Mouse (Mus musculus): Measurements from ENCODE around the gene Grid1.

DNA sequence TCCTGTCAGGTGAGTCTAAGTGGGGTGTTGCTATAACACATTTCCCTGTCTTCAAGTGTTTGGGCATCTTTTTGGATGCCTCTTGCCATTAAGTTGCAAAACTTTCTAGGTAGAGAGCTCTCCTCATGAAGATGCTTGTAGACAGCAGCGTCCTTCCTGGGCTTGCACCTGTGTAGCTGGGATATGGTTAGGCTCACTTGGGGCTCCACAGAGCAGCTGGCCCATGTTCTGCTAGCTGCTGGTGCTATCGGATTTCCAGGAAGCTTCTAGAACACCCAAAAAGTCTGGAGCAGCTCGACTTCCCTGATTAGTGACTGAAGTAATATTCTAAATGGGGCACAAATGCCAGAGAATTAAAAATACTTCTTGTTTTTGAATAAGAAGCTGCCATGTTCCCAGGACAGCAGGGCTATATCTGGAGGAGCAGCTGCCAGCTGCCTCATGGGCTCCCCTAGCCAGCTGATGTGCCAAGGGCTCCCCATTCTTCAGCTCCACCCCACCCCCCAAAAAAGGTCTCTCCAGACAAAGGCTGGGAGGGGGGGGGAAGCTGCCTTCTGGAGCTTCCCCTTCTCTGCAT lies 333.9 kb downstream of the Grid1 start:
- no peak for TF ChIP-seq CTCF (IDR thresholded peaks at IDR 0.05; ENCODE audit: low read depth, low read length)
- no peak for TF ChIP-seq POLR2A (IDR thresholded peaks at IDR 0.05; ENCODE audit: extremely low read depth, insufficient read depth, low read length)
